Mouse (Mus musculus) spleen, postnatal 10 days (tissue): Measurements from ENCODE around the gene Ccdc187.

Experiments
- DNase-seq, 2 experiments: peaks; one replicate each; pipeline ENCODE4 v3.0.0; 2021 to 2022; ENCODE audit warnings: low spot score in 2 of 2

Ccdc187 gene

DNA sequence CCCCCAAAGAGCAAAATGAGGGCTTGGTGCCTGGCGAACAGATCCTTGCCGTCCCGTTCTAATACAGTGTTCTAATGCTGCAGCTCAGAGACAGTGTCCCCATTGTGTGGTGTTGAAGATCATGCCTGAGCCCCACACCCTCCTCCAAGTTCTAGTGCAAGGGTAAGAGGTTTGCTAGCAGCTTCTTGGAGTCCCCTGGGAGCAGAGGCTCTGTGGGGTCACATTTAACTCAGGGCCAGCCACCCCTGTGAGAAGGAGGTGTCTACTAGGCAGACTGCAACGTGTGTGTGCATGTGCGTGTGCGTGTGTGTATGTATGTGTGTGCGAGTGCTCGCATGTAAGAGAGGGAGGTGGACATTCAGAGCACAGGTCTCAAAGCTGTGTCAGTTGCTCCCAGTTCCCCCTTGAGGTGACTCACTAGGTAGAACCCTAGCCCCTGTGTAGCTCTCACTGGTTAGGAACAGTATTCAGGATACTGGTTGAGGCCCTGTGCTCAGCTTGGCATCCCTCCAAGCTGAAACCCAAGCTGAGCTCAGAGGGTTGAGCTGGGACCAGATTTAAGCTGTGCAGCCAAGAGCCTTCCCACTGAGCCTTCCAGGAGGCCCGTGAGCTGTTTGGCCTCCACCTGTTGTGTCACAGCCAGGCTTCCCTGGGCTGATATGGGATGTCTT, 22.4 kb upstream of the Ccdc187 start:
- no peak for DNase-seq

DNA sequence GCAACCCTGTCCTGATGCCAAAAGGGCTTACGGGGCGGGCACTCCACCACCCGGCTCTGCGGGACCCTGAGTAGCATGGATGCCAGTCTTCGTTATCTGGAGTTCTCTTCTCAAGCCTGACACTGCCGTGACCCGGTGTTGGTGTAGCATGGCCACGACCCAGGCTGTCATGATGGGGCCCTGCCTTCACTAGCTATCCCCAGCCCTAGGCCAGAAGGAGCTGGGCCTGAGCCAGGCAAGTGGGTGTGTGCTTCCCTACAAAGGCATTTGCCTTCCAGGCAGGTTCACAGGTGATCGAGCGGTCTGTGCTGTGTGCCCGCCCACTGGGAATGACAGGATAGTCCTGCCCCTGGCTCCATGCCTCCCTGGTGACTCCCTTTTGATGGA, 21.6 kb upstream of the Ccdc187 start:
- no peak for DNase-seq

DNA sequence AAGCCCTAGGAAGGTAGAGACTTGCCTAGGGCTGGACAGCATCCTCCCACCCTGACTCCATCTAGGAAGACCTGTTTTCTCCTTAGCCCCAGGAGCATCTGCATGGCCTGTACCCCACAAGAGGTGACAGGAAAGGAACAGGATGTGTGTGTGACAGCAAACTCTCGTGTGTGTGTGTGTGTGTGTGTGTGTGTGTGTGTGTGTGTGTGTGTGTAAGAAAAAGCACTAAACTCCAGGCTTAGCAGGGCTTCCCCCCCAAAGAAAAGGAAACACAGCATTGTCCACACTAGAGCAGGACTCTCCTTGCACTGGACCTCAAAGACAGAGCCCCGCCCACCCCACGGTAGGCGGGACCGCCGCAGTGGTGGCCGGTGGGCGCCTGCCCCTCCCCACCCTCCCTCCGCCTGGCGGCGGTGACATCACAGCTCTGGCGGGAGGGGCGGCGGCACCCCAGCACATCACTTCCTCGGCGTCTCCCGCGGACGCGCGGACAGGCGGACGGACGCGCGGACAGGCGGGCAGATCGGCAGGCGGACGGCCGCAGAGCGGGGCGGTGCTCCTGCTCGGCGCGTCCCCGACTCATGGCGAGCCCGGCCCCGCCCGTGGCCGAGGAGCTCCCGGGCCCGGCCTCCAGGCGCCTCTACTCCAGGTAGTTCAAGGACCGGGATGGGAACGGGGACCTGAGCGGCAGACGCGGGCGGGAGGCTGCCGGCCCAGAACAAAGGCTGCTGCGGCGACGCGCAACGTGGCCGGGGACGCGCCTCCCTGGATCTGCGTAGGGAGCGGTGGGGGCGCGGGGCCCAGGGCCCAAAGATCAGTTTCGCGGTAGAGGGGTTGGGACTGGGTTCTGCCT, 20.9 kb upstream of the Ccdc187 start, which contains the start of gene Gpsm1:
Gene Gpsm1, plus strand, starts transcription at position 444 of the 853 bp plus-strand sequence.
- peak; percentile 25 to 63 for DNase-seq

DNA sequence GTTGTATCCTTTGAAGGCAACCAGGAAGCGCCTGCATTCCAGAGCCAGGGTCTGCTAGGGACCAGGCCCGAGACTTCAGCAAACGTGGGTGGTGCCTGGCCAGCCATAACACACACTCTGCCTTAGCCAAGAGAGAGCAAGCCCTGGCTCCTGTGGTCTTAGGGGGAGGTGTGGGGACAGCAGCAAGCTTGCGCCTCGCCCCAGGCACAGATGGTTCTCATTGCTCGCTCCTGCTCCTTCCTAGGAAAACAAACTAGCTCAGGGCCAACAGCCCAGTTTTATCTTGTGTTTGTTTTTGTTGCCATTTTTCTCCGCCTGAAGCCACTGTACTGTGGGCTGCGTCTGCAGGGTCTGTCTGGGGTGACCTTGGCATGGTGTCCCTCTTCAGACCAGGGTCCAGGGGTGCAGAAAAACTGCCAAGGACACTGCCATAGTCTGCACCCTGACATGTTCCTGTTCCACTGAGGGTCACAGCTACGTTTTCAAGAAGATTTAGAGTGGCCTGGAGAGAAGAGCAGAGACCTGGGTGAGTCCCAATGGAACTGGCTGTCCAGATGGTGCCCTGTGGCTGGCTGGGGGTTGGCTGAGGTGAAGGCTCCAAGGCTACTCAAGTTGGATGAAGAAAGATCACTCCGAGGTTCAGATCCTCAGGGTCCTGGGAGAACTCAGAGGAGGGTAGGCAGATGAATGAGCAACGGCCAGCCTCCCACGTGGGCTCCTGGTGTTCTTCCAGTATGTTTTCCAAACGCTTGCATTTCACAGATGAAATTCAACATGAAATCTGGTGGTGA, 20.1 kb upstream of the Ccdc187 start:
- DNase-seq, result no peak

GRCm38 (mm10) chr2:26313394-26313793, 19.0 kb upstream of the Ccdc187 start:
- no peak for DNase-seq

GRCm38 (mm10) chr2:26312812-26313211, 18.5 kb upstream of the Ccdc187 start:
- DNase-seq, result no peak

DNA sequence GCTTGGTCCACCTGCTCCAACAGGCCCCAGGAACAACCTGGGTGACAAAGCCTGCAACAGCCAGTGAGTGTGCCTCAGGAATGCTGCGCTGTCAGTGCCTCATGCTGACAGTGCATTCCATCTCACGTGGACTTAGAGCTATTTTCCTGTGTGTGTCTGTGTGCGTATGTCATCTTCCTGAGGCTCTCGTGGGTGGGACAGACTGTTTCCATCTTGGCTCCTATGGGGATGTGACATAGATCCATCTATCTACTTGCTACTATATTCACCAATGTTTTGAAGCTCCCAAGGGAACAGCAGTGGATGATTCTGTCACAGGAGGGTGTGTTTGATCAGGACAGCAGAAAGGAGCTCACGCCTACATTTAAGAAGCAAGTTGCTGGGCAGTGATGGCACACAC, 17.6 kb upstream of the Ccdc187 start:
- DNase-seq, result no peak

DNA sequence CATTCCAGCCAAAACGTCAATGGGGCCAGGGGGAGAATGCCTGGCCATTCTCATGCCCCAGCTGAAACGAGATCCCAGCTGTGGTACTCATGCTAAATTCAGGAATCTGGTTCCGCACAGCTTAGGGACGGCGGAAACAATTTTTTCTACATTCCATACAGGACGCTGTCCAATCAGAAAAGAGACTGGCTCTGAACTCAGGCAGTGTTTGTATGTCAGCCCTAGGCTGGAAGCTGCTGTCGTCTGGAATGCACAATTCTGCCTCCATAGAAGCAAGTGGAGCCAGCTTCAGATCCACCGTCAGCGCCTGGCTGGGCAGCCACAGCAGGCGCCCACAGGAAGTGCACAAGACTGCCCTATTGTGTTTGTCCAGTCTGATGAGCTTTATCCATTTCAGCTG, 15.4 kb upstream of the Ccdc187 start:
- DNase-seq, result no peak

GRCm38 (mm10) chr2:26306702-26307101, 12.3 kb upstream of the Ccdc187 start:
- no peak for DNase-seq

DNA sequence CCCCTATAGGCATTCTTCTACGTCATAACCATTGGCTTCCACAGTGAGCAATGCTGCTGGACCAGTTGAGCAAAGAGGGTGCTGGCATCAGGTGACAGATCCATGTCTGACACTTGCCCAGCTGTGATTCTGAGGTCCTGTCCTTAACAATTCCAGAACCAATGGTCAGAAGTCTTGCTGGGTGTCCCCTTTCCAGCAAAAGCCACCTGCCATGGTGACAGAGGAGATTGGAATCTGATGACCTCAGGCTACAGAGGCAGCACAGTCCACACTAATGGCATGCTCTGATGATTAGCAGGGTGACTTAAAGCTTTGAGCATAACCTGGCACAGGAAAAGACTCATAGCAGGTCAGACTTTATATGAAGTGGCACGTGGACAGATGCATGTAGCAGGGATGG, 11.2 kb upstream of the Ccdc187 start:
- no peak for DNase-seq

- DNase-seq, result no peak
Measured at GRCm38 (mm10) chr2:26304711-26305110, 10.4 kb upstream of the Ccdc187 start.

DNA sequence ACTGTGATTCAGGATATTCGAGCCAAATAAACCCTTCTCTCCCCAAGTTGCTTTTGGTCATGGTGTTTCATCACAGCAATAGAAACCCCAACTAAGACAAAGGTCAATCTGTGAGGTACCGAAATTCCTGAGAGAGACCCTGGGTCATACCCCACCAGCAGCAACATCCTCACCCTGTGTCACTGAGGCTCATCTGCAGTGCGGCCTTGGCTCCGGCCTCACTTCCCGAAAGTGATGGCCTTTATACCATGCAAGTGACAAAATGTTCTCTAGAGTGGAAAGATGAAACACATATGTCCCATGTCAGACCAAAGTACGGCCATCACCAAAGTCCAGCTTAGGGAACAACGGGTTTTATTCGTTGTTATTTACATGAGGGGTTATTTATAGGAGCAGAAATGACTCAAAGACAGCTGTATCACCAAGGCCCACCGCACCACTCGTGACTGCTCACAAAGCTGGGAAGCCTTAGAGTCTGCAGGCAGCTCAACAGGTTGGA, 7.7 kb upstream of the Ccdc187 start:
- DNase-seq, result no peak

GRCm38 (mm10) chr2:26300808-26301174, 6.4 kb upstream of the Ccdc187 start:
- DNase-seq, result peak; percentile 68 to 84

- no peak for DNase-seq
Measured at GRCm38 (mm10) chr2:26300161-26300807, 5.9 kb upstream of the Ccdc187 start.

DNA sequence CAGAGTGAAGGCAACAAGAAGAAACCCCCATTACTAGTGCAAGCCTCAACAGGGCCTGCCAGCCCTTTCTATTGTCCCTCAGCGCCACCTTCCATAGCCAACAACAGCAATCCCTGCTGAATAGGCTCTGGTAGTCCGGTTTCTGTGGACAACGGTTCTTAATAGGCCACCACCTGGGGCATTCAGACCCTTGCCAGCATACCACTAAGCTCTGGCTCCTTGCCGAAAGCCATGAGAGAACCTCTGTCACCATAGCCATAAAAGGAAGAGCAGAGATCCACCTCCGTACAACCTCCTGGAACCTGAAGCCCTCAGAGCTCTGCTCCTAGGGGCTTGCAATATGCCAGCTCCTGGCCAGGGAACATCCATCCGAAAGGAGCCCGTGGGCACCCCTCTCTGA, 5.0 kb upstream of the Ccdc187 start:
- no peak for DNase-seq

DNA sequence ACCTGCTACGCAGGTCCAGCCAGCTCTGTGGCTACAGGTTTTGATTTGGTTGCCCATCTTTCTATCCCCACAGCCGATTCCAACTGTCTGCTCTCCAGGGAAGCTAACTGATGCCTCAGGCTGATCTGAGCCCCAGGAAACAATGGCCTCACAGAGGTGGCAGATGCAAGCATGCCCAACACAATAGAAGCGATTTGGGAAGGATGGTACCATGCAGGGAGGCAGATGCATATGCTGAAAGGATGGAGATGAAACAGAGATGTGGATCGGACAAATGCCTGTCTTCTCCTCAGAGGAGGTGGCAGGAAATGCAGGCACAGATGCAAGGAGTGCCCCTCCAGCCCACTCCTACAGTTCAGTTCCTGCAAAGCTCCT, 4.5 kb upstream of the Ccdc187 start:
- DNase-seq, result no peak

DNA sequence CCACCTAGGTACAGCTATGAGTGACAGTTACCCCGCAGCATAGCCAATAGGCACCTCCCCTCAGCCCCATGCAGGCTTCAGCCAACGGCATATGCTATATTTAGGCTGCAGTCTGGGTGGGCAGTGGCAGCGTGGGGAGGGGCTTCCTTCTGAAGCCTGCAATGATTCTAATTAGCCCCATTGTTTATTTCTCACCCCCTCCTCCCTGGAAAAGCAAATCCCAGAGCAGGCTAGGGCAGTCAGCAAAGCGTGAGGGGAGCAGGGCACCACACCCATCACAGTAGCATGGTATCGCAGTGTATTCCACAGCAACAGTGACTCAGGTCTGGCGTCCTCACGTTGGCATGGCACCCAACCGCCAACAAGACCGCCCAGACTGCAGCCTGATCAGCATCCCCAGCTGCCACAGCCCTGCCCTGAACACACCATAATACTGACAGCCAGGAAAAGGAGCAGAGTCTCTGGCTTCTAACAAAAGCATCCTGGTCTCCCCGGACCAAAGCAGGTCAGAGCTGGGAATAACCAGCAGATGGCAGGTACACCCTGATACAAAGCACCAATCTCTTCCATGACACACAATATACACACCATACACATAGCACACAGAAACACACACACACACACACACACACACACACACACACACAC, 4.0 kb upstream of the Ccdc187 start:
- DNase-seq, result no peak

DNA sequence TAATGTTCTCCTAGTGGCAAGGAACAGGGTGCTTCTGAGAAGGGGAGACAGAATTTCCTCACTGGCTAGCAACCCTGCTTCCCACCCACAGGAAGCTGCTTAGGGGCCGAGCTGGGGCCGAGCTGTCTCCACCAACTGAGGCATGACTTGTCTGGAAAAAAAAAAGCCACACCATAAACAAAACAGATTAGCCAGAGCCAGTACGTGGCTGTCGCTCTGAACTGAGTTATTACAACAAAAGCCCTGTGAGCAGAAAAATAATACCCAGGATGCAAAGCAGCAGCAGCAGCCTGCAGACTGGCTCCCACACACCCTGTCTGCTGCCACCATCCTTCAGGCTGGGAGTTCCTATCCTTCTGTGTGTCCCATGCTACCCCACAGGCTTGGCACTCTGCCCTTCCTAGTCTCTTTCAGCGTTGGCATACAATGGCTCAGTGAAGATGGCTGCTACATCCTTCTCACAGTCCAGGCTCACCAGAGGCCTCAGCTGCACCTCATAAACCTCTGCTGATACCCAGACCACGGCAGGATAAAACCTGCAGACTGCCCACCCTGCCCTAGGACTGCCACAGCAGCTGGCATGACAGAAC, 2.3 kb upstream of the Ccdc187 start:
- no peak for DNase-seq

- DNase-seq, result no peak
Measured at GRCm38 (mm10) chr2:26290133-26290532, 4.2 kb downstream of the Ccdc187 start.

DNA sequence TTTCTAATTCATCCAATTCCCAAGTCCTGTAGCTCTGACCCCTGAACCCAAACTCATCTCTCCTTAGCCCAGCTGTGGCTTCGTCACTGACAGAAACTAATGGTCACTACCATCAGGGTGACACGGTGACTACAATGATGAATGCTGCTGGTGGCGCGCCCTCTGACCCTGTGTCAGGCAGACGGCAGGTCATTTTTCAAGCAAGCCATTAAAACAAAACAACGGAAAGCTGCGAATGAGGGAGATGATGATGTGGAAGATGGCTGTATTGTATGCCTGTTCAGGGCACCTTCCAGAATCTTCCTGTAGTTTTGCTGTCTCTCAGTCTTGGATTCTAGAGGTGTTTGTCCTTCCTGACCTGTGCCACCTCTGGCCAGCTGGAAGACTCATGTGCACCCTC, 8.0 kb downstream of the Ccdc187 start:
- DNase-seq, result no peak

DNA sequence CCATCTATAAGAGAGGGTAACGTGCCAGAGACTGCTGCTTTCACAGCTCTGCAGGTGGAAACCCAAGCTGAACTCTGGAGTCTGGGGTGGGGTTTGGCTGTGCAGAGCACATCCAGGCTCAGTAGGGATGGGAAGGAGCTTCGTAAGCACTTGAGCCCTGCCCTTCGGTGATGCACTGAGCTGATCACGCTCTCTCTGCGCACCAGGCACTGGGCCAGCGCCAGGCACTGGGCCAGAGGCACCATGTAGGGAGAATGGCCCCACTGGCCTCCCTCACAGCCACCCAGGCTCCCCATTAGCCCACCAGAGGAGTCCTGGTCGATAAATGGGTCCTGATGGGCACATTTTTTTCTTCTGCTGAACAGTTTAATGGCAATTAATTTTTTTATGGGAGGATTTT, 8.6 kb downstream of the Ccdc187 start:
- no peak for DNase-seq
